Mouse (Mus musculus) fat pad, adult 2 months (tissue): ENCODE measurements around the gene 3100002H09Rik.

Experiments used
- DNase-seq: peaks from one replicate; pipeline ENCODE4 v3.0.0-alpha.2; 2011; ENCODE audit warnings: low read depth, low spot score; ENCODE audit errors: extremely low read depth

The 3100002H09Rik gene

GRCm38 (mm10) chr4:124610703-124611102, at the start of gene 3100002H09Rik:
3100002H09Rik (minus strand) TSS chr4:124610803.
- DNase-seq, result no peak

DNA sequence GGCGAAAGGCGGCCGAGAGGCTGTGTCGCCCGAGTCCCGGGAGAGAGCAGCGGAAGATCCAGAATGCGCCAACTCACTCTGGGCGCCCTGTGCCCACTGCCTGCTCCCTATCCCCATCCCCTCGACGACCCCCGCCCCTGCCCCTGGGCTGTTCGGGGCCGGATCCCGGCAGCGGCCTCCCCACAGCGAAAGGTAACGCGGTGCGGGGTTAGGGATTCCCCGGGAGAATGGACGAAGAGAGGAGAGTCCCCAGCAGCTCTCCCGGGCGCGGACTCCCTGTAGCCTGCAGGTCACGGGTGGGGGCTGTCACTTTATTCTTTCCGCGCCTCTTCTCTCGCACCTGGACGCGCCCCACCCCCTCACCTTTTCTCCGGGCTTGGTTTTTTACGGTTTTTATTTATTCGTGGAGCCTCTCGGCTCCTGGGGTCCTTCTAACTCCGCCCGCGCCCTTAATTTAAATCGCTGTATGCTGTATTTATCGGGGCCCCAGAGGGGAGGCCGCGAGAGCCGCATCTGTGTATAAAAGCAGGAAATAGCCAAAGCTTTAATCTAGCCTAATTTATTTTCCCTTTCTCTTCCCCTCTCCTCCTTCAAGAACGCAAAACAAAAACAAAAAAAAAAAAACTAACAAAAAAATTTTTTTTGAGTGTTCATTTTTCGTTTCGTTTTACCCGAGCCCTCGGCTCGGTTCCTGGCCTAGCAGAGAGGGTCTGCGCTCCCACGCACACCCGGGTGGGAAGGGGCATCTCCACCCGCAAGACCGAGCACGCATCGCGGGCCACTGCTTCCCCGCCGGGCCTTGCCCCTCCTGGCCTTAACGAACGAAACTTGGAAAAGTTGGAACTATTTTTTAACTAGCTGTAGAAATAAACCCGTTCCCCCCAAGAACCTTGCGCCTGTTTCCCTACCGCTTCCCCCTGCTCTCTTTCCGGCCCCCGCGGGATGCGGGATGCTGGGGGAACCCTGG, 48.9 kb upstream of the 3100002H09Rik start:
- no peak for DNase-seq

GRCm38 (mm10) chr4:124658412-124658851, 47.8 kb upstream of the 3100002H09Rik start:
- no peak for DNase-seq

DNA sequence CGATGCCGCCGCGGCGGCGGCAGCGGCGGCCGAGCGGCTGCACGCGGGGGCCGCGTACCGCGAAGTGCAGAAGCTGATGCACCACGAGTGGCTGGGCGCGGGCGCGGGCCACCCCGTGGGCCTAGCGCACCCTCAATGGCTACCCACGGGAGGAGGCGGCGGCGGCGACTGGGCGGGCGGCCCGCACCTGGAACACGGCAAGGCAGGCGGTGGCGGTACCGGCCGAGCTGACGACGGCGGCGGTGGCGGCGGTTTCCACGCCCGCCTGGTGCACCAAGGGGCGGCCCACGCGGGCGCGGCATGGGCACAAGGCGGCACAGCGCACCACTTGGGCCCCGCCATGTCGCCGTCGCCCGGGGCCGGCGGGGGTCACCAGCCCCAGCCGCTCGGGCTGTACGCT, 47.2 kb upstream of the 3100002H09Rik start:
- no peak for DNase-seq

DNA sequence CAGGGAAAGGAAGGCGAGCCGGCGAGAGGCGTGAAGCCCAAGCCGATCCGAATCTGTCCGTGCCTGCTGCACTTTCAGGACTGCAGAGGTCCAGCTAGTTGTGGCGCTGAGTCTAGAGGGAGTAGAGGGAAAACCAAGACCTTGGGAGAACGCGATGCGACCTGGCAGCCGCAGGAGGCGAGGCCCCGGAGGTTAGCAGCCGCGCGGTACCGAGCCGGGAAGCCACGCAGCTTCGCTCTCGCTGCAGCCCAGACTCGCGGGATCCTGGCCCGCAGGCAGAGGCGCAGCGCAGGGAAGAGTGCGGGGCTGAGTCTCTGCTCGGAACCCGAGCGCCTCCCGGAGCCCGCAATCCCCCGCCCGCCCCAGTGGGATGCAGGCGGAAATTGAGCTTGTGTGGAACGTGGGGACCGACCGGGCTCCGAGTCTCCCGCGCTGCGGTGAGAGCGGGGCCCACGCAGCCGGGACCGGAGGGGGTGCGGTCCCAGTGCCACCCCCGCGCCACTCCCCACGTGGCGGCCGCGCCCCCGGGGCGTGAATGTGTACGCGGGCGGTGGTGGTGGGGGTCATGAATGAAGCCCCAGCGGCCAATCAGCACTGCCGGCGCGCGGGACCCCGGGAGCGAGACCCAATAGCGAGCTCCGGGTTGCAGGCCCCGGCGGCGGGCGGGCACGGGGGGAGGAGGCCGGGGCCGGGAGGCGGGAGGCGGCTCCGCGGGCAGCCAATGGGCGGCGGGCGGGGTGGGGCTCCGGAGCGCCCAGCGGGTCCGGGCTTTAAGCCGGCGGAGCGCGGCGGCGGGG, 46.4 kb upstream of the 3100002H09Rik start:
- DNase-seq, result no peak

DNA sequence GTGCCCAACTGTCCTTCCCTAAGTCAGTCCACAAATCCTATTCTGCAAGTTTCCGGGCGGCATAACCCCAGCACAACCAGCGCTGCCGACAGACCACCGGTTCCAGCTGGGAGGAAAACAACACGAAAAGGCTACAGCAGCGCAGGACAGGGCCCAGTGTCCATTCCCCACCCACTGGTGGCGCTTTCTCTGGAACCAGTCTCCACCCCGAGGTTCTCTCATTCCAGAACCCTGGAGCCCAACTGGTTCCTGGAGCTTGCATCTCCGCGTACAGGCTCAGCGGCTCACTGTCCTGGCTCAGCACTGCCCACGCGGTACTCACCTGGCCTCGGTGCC, 45.9 kb upstream of the 3100002H09Rik start, which contains the start of gene Pou3f1:
Gene Pou3f1, plus strand, starts transcription at position 290 of the 336 bp plus-strand sequence.
- DNase-seq, result no peak

- no peak for DNase-seq
These were observed 42.3 kb upstream of the 3100002H09Rik start for GRCm38 (mm10) chr4:124652886-124653285.

DNA sequence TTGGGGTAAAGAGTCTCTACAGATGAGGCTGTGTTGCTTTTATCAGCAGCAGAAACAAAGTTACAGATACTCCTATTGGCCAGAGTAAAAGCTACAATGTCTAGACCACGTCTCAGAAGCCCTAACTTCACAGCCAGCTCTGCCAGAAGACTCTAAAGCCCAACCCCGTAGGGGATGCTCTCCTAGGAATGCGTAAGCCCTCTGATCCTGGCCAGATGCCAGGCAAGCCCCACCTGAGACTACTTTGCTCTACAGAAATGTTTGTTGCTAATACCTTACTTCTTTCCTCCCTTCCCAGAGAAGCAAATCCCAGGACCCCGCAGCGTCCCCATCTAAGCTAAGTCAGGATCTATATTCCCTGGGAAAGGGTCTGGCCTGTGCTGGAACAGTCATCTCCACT, 37.3 kb upstream of the 3100002H09Rik start:
- no peak for DNase-seq

DNA sequence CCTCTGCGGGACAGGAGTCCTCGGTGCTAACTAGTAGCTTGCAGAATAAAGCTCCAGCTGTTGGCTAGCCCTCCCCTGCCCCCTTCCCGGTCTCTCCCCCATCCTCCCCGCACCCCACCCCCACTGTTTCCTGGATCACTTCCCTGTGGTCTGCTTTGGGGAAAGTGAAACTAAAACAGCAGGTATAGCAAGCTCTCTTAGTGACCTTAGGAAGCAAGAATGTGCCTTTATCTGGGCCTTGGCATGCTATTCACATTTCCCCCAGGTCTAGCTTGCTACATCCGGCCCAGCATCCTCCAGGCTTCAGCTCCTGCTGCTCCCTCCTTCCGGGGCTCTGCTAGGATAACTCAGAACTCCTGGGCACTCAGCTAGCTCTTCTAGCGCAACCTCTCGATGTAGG, 36.0 kb upstream of the 3100002H09Rik start:
- no peak for DNase-seq

- no peak for DNase-seq
These were observed 34.4 kb upstream of the 3100002H09Rik start for GRCm38 (mm10) chr4:124644974-124645433.

- no peak for DNase-seq
These were observed 33.3 kb upstream of the 3100002H09Rik start for GRCm38 (mm10) chr4:124643859-124644258.

DNA sequence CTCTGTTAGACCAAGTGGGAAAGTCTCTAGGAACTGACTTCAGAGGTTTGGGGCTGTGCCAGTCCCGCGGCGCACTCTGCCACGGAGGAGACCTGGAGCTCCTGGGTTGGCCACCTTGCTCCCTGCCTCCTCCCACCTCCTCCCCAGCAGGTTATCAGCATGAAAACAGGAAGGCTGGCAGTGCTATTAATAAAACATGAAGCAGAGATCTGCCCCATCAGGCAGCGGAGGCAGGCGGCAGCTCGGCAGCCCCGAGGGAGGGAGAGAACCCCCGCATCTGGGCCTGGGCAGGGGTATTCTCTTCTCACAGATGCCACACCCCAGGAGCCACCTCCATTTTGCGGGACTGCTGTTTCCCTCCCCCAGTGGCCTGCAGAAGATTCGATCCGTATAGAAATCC, 29.1 kb upstream of the 3100002H09Rik start:
- DNase-seq, result no peak

GRCm38 (mm10) chr4:124633281-124633680, 22.7 kb upstream of the 3100002H09Rik start:
- DNase-seq, result no peak

- no peak for DNase-seq
These were observed 22.3 kb upstream of the 3100002H09Rik start for GRCm38 (mm10) chr4:124632856-124633255.

GRCm38 (mm10) chr4:124631456-124631855, 20.9 kb upstream of the 3100002H09Rik start:
- DNase-seq, result no peak

DNA sequence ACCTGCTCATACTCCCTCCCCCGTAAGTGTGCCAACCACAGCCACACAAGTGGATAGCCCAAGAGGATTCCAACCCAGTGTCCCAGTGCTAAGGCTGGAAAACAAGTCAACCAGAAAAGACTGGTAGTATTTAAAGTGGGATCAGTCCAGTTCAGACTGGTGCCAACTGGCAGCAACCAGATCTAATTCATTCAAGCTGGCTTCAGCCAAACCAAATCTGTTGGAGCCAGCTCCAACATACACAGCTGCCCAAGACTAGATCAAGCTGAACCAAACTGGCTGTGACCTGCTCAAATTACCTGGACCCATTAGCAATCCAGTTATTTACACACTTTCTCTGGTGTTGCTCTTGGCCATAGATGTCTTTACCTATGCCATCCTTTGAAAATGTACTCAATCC, 16.2 kb upstream of the 3100002H09Rik start:
- peak; percentile 76 for DNase-seq

DNA sequence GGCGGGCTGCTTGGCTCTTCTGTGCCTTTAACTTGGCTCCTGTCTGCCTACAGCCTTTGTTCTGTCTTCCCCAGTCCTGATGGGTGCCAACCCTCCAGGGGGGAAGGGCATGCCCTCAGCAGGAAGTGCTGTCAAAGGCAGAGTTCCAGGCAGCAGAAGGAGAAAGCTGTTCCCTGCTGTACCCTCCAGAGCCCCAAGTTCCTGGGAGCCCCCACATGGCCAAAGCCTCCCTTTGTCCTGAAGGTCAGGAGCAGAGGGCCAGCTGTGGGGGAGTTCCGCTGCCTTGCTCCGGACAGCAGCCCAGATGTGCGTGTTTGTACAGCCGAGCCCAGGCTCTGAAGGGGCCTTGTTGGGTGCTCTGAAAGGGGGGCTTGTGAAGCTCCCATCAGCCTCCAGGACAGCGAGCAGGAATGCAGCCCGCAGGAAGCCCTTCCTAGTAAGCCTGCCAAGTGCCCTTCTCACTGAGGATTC, 13.5 kb upstream of the 3100002H09Rik start:
- DNase-seq, result no peak

- DNase-seq, result no peak
These were observed 12.0 kb upstream of the 3100002H09Rik start for GRCm38 (mm10) chr4:124622566-124622965.

DNA sequence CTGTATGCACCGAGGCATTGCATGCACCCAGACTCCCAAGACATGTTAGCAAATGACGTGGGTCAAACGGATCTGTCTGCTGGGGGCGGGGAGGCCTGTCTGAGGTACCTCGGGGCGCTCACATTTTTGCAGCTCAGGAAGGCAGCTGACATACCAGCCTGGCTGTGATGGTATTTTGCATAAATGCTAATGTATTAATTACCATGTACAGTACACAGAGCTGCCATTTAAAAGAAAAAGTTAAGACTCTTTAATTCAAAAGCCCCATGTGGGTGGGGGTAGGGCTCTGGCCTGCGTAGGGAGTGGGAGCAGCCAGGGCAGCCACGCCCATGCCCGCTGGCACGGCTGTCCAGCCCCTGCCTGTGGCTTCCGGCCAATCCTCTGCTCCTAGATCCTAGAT, 10.8 kb upstream of the 3100002H09Rik start:
- no peak for DNase-seq

- no peak for DNase-seq
These were observed 8.0 kb upstream of the 3100002H09Rik start for GRCm38 (mm10) chr4:124618599-124618998.

DNA sequence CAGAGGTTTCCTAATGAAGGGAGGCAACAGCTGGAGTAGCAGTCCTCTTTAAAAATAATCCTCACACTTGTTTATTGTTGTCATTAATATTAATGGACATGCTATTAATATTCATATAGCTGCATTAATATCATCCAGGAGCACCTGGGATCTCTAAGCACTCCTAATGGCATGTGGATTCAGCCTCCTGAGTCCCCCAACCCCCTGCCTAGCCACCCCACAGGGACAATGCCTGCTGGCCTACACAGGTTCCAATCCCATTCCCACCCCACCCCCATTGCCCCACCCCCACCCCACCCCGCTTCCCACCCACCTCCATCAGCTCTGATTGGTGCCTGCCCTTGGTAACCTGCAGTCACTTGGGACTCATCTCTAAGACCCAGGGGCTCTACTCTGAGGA, 6.0 kb upstream of the 3100002H09Rik start:
- DNase-seq, result no peak
